Mouse (Mus musculus): ENCODE results near the gene Pomt2. TPM values are rescaled to one million over a fixed set of nuclear protein-coding genes. Genes with fewer than 3 reads are reported as not detected.

The Pomt2 gene
- polyA plus RNA-seq (2011; ENCODE audit: insufficient read depth, insufficient read length, low replicate concordance, missing spikeins) = 1.4 and 3.4 TPM in 2 replicates

DNA sequence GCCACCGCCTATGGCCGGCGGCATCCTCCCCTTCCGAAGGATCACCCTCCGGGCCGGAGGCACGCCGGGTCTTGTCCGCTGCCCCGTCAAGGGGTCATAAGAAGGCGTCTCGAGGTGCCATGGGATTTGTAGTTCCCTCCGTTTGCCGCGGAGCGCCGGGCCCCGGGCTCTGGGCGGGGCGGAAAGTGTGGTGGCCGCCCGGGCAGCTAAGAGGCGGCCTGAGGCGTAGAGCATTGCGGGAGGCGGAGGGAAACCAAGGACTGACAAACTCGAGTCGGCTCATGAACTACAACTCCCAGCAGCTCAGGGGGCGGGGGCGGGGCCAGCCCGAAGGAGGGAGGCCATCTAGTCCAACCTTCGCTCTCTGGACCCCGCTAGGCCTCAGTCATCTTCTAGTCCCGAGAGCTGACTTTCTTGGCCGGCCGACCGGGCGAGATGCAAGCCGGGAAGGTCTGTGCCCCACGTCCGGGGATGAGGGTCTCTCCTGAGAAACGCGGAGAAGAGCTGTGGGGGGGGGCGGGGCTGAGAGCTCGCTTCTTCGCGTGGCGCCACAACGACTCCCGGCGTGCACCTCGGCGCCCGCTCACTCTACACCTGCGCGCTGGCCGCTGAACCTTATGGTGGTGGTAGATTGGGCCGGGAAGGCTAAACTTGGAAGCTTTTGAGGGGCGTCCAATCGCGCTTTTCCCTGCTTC, at the start of gene Pomt2:
Gene Pomt2 (minus strand): TSS at position 574 of the 695 bp plus-strand sequence.
- WGBS = under 1% methylated on average over 61 of the region's 61 CpGs
- Histone ChIP-seq H3K4me1 (ENCODE audit: control insufficient read depth, insufficient read depth, low read length) (no peaks in the 10 kb centered on the region), H3K4me3 (replicated peaks; ENCODE audit: control insufficient read depth, low read depth, low read length) (peak within 1 kb of the TSS; percentile 98), H3K27ac (ENCODE audit: control insufficient read depth, insufficient read depth, low read depth, low read length, poor library complexity) (peak within 1 kb of the TSS; percentile 73)
- TF ChIP-seq CTCF (IDR thresholded peaks at IDR 0.05; ENCODE audit: control insufficient read depth, insufficient read depth, low read length) (no peak), POLR2A (IDR thresholded peaks at IDR 0.05; ENCODE audit: borderline replicate concordance, control insufficient read depth, low read depth, low read length) (peak; percentile 54)

DNA sequence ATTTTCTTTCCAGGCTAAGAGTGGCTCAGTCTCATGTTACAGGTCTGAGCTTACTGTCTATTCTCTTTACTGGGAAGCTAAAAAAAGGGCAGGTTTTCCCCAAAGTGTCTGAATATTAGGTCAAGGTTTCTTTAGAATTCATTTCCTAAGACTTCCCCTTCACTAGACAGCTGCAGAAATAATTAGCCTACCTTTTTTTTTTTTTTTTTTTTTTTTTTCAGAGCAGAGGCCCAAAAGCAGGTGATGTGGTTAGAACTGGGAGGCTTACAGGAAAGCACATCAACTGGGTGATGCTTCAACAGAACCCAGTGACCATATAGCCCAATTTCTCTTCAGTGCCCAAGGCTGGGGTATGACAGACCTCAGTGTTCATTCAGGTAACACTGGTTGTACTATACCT, 48.5 kb upstream of the Pomt2 start:
- Histone ChIP-seq H3K27ac (ENCODE audit: control insufficient read depth, insufficient read depth, low read depth, low read length, poor library complexity) (no peak overlapping the region), H3K4me3 (replicated peaks; ENCODE audit: control insufficient read depth, low read depth, low read length) (no peak overlapping the region), H3K4me1 (ENCODE audit: control insufficient read depth, insufficient read depth, low read length) (peaks cover 2% of the 10 kb centered on the region; the same call in 1 of the 2 replicates)
- TF ChIP-seq CTCF (IDR thresholded peaks at IDR 0.05; ENCODE audit: control insufficient read depth, insufficient read depth, low read length) (no peak), POLR2A (IDR thresholded peaks at IDR 0.05; ENCODE audit: borderline replicate concordance, control insufficient read depth, low read depth, low read length) (no peak)

DNA sequence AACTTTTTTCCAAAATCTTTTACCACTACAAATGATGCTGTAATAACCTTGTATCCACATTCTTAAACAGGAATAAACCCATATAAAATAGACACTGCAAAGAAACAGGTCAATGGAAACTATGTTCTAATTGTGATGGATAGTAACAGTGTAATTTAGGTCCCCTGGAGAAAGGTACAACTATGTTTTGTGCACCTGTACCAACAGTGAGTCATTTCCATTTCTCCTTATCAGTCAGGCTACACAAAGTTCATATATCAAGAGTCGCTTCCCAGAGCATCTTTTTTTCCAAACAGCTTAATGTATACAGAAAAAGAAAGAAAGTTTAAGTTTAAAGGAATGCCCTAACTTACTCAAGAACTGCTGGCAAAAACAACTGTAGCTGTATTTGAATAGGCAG, 47.3 kb upstream of the Pomt2 start:
- Histone ChIP-seq H3K4me1 (ENCODE audit: control insufficient read depth, insufficient read depth, low read length) (peaks cover 2% of the 10 kb centered on the region; the same call in 1 of the 2 replicates), H3K27ac (ENCODE audit: control insufficient read depth, insufficient read depth, low read depth, low read length, poor library complexity) (no peak overlapping the region), H3K4me3 (replicated peaks; ENCODE audit: control insufficient read depth, low read depth, low read length) (no peak overlapping the region)
- 88% methylated on average over 1 of the region's 1 CpGs for WGBS
- TF ChIP-seq POLR2A (IDR thresholded peaks at IDR 0.05; ENCODE audit: borderline replicate concordance, control insufficient read depth, low read depth, low read length) (no peak), CTCF (IDR thresholded peaks at IDR 0.05; ENCODE audit: control insufficient read depth, insufficient read depth, low read length) (no peak)

DNA sequence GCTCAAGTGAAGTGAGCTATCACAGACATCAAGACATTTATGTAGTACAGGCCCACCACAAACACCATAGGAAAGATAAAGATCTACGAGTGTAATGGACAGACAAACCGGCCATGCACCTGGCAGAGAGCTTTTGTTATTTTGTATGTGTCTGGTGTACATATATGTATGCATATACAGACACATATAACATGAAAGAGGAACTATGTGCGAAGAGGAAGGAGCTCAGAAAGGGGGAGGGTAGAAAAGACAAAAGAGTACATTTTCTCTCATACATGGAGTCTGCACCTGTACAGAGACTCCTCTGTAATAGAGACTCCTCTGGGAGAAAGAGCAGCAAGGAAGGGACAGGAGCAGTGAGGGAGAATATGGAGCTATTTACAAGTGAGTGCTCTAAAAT, 45.2 kb upstream of the Pomt2 start:
- H3K4me1 ChIP-seq (ENCODE audit: control insufficient read depth, insufficient read depth, low read length) = peaks cover 2% of the 10 kb centered on the region; the same call in 1 of the 2 replicates
- H3K27ac ChIP-seq (ENCODE audit: control insufficient read depth, insufficient read depth, low read depth, low read length, poor library complexity) = no peak overlapping the region; the same call in none of the 2 replicates
- H3K4me3 ChIP-seq (replicated peaks; ENCODE audit: control insufficient read depth, low read depth, low read length) = no peak overlapping the region
- no peak for TF ChIP-seq POLR2A (IDR thresholded peaks at IDR 0.05; ENCODE audit: borderline replicate concordance, control insufficient read depth, low read depth, low read length)
- TF ChIP-seq CTCF (IDR thresholded peaks at IDR 0.05; ENCODE audit: control insufficient read depth, insufficient read depth, low read length) = no peak
- WGBS = 28% methylated on average over 3 of the region's 3 CpGs

DNA sequence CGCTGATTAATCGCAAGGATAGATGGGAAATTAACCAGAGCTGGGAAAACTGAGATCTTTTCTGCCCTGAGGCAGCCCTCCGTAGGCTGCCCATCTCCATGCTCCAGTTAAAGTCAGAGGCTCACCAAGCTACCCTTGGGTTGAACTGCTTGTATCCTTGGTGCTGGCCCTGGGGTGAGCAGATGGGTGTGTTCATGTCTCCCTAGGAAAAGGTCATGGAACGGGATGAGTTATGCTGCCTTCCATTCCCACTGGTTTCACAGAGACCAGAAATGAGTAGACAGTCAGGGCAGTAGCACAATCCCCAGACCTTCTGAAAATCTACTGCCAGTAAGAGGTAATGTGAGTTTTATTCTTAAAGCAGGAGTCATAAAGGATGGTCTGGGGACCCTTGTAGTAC, 29.9 kb upstream of the Pomt2 start:
- no peaks in the 10 kb centered on the region for H3K4me1 ChIP-seq (ENCODE audit: control insufficient read depth, insufficient read depth, low read length)
- H3K4me3 ChIP-seq (replicated peaks; ENCODE audit: control insufficient read depth, low read depth, low read length) = no peak overlapping the region
- no peak for TF ChIP-seq POLR2A (IDR thresholded peaks at IDR 0.05; ENCODE audit: borderline replicate concordance, control insufficient read depth, low read depth, low read length)
- TF ChIP-seq CTCF (IDR thresholded peaks at IDR 0.05; ENCODE audit: control insufficient read depth, insufficient read depth, low read length) = no peak
- H3K27ac ChIP-seq (ENCODE audit: control insufficient read depth, insufficient read depth, low read depth, low read length, poor library complexity) = no peak overlapping the region
- 89% methylated on average over 4 of the region's 4 CpGs for WGBS

DNA sequence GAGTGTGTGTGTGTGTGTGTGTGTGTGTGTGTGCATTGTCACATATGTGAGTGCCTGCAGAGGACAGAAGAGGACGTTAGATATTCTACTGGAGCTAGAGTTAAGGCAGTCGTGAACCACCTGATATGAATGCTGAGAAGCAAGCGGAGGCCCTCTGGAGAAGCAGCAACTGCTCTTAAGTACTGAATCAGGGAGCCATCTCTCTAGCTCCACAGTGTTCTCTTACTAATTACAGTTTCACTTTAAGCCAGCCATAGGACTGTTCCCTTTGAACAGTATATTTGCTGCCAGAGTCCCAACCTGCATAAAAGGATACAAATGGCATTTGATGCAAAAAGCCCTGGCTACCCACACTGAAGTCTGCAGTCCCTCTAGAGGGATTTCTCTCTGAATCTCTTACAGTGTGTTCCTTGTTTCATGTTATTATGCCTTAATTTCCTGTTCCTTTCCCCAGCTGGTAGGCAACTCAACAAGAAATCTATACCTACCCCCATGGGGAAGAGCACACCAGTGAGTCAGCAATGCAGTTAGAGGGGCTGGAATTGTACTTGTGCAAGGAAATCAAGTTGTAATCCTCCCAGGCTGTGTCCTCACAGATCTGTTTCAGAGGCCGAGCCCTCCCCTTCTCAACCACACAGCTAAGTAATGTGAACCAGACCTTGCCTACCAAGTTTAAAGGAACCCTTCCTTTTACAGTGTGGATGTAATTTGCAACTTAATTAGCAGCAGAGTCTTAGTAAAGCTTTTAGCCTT, 27.6 kb upstream of the Pomt2 start:
- 53% methylated on average over 4 of the region's 4 CpGs for WGBS
- TF ChIP-seq CTCF (IDR thresholded peaks at IDR 0.05; ENCODE audit: control insufficient read depth, insufficient read depth, low read length) (no peak), POLR2A (IDR thresholded peaks at IDR 0.05; ENCODE audit: borderline replicate concordance, control insufficient read depth, low read depth, low read length) (no peak)
- no peak overlapping the region for H3K27ac ChIP-seq (ENCODE audit: control insufficient read depth, insufficient read depth, low read depth, low read length, poor library complexity)
- no peak overlapping the region for H3K4me3 ChIP-seq (replicated peaks; ENCODE audit: control insufficient read depth, low read depth, low read length)
- no peaks in the 10 kb centered on the region for H3K4me1 ChIP-seq (ENCODE audit: control insufficient read depth, insufficient read depth, low read length)

DNA sequence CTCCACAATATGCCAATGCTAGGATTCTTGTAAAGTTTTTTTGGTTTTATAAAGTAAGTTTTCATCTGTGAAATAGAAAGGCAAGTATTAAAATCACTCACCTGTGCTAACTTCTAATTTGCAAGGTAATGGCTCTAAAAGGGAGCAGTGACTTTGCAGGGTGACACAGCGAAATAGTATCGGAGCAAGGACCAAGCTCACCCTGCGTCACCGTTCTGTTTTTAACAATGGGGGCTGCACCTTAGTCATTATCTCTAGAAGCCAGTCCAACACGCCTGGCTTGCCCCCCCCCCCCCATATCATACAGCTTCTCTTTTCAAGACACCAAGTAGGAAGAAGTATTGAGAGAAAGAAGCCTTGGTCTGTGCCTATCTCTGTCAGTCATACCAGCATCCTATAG, 13.0 kb upstream of the Pomt2 start:
- Histone ChIP-seq H3K27ac (ENCODE audit: control insufficient read depth, insufficient read depth, low read depth, low read length, poor library complexity) (no peak overlapping the region), H3K4me3 (replicated peaks; ENCODE audit: control insufficient read depth, low read depth, low read length) (no peak overlapping the region)
- WGBS = 59% methylated on average over 5 of the region's 5 CpGs

DNA sequence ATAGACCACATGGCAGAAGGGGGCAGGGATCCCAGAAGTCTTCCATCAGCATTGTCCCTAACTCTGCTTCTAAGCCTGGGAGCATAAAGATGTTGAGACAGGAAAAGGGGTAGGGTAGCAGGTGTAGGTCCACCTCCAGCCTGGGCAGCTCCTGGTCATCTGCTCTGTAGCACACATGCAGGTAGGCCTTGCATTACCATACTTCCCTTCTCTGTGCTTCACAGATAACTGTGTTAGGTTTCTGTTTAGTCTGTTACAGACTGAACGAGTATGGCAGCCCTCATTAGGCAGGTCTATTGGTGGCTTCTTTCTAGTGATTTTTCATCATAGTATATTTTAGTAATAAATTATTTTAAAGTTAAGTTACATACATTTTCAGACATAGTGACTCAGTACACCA, 12.5 kb upstream of the Pomt2 start:
- H3K4me1 ChIP-seq (ENCODE audit: control insufficient read depth, insufficient read depth, low read length) = no peaks in the 10 kb centered on the region
- TF ChIP-seq POLR2A (IDR thresholded peaks at IDR 0.05; ENCODE audit: borderline replicate concordance, control insufficient read depth, low read depth, low read length) (no peak), CTCF (IDR thresholded peaks at IDR 0.05; ENCODE audit: control insufficient read depth, insufficient read depth, low read length) (no peak)
- no peak overlapping the region for H3K27ac ChIP-seq (ENCODE audit: control insufficient read depth, insufficient read depth, low read depth, low read length, poor library complexity)
- H3K4me3 ChIP-seq (replicated peaks; ENCODE audit: control insufficient read depth, low read depth, low read length) = no peak overlapping the region
- WGBS = 63% methylated on average over 1 of the region's 1 CpGs

More for the DNA sequence above, 13.0 kb upstream of the Pomt2 start:
- no peaks in the 10 kb centered on the region for H3K4me1 ChIP-seq (ENCODE audit: control insufficient read depth, insufficient read depth, low read length)
- TF ChIP-seq CTCF (IDR thresholded peaks at IDR 0.05; ENCODE audit: control insufficient read depth, insufficient read depth, low read length) = no peak
